Mouse (Mus musculus): ENCODE measurements at regions not wholly inside any gene's neighbourhood (a gene's known extent, or its start where the extent isn't known, plus 50 kb on each side); places are given as distances from the start of the nearest gene placed in this dataset.
A peak's percentile ranks its signal among the peaks of the same experiment; 100 is the strongest.
"Not testable (repeated sequence)": the region's sequence is repeated elsewhere in the genome, so short reads cannot be mapped to it uniquely, and the experiment has no call there.

- no peak for ATAC-seq (ENCODE audit: low TSS enrichment)
These were observed 210.7 kb upstream of the Grid2 start for GRCm38 (mm10) chr6:63044984-63045383.

DNA sequence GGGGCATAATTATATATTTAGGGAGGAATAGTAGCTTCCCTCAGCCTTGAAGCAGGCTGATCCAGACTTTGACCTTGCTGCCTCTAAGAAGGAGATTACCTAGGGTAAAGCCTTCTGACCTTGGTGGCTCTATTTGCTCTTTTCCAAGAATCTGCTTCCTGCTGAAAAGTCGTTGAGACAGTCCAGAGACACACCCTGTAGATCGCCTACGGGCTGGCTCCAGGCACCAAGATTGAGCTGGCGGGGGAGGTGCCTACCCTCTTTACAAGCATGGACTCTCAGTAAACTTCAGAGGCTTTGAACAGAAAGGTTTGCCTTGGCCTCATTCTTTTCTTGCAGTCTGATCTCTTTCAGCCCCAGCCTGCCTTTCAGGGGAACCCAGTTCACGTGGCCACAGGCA is 191.1 kb upstream of the Grid2 start:
- not testable (repeated sequence) for ATAC-seq (ENCODE audit: low TSS enrichment)

GRCm38 (mm10) chr6:63088225-63088624 is 167.5 kb upstream of the Grid2 start:
- no peak for ATAC-seq (ENCODE audit: low TSS enrichment)

GRCm38 (mm10) chr6:63128834-63129233 is 126.8 kb upstream of the Grid2 start:
- not testable (repeated sequence) for ATAC-seq (ENCODE audit: low TSS enrichment)

GRCm38 (mm10) chr6:63149300-63149699 is 106.4 kb upstream of the Grid2 start:
- no peak for ATAC-seq (ENCODE audit: low TSS enrichment)

DNA sequence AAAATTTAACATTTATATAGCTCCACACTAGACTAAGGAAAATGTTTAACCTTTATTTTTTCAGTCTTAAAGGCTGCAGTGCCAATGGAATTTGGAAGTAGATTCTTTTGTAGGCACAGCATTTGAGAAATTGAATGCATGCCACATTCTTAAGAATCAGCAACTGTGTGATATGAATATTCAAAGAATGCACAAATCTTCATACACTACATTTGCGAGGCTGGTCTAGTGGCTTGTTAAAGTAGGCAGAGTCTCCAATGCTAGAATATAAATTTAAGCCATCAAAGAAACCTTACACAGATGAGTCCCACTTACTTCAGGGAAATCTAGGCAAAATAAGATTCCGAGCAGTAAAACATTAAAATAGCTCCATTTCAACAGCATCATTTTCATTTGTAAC is 75.5 kb upstream of the Grid2 start:
- ATAC-seq (ENCODE audit: low TSS enrichment): peak; percentile 100
